Mouse (Mus musculus) kidney, adult 2 months (tissue): ENCODE results near the gene Robo2.

Source experiments
- CTCF ChIP-seq: fragments of 200-500 bp; conservative IDR thresholded peaks from 2 replicates; pipeline ENCODE4 v1.5.1; 2011; ENCODE audit warnings: low read depth, mild to moderate bottlenecking, control low read depth, low read length, moderate library complexity, mixed read lengths; ENCODE audit not compliant: insufficient read depth, insufficient read length
- POLR2A ChIP-seq: fragments of 200-500 bp; IDR thresholded peaks from one replicate; pipeline ENCODE4 v1.6.1; 2011; ENCODE audit warnings: low read depth, low read length, control low read depth

DNA sequence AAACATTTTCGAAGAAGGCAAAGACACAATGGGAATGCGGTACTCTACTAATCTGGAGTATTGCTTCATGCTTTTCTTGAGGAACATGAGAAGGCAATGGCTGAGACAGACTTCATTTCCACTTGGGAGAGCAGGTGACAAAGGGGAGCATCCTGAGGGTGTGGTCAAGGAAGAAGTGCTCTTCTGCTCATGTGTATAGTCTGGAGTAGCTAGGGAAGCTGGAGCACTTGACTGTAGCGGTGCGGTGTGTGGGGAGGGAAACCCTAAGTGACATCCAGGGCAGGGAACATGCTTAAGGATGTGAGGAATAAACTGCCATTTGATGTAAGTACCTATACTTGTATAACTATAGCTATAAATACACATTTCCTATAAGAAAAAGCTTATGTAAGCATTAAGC lies 242.0 kb downstream of the Robo2 start:
- TF ChIP-seq POLR2A (no peak), CTCF (no peak)
